Mouse (Mus musculus) heart, postnatal 10 days (tissue): ENCODE measurements around the gene Hoxc4. TPM values are rescaled to one million over a fixed set of nuclear protein-coding genes. Genes with fewer than 3 reads are reported as not detected.

Experiments used
- DNase-seq, 2 experiments: peaks; one replicate each; pipeline ENCODE4 v3.0.0; 2021
- intact Hi-C: fragments of 180-260 bp; cut with DNase I; formaldehyde crosslinking; loops from one replicate; pipeline ENCODE4 v1.15.1; 2025
- total RNA-seq, 2 experiments: library from RNA; stranded (reverse); gene quantifications; 2 replicates each; pipeline ENCODE4 v1.2.3; 2021

Hoxc4 gene
- total RNA-seq, 2 experiments from 2014 or later: 0.24 TPM; not detected in 1

DNA sequence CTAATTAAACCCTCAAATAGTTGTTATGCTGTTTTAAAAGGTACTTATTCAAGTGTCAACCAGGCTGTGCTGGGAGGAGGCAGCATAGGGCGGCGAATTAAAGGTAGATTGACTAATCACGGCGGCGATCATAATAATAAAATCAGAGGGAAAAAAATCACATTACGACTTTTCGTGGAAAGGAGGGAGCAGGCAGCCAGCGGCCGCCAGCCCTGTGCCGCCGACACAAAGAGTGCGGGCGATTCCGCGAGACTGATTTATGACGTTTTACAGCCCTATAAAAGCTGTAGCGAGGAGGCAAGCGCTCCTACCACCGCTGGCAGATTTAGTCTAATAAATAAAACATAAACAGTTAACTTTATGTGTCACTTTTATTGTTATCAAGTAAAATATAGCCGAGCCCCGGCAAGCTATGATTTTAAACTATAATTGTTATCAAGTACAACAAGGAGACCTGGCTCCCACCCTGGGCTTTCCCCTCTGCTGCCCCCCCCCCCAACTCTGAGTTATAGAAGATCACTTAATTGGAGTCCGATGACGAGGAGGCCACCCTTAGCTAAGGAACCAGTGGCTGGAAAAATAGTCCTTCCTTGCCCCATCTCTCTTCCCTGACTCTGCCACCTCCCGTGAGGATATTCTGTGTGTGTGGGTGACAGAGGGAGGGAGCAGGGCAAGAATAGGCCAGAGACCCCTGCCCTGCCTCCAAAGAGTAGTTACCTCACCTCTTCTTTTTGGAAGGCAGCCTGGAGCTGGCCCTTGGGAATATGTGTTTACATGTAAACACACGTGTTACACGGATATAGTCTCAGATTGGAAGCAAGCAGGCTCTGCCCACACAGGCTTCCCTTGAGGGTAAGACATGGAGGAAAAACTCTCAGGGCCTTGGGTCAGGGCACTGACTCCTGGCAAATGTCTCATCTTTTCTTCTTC lies 14.2 kb downstream of the Hoxc4 start:
- intact Hi-C loops: no loop called here
- no peak for DNase-seq

DNA sequence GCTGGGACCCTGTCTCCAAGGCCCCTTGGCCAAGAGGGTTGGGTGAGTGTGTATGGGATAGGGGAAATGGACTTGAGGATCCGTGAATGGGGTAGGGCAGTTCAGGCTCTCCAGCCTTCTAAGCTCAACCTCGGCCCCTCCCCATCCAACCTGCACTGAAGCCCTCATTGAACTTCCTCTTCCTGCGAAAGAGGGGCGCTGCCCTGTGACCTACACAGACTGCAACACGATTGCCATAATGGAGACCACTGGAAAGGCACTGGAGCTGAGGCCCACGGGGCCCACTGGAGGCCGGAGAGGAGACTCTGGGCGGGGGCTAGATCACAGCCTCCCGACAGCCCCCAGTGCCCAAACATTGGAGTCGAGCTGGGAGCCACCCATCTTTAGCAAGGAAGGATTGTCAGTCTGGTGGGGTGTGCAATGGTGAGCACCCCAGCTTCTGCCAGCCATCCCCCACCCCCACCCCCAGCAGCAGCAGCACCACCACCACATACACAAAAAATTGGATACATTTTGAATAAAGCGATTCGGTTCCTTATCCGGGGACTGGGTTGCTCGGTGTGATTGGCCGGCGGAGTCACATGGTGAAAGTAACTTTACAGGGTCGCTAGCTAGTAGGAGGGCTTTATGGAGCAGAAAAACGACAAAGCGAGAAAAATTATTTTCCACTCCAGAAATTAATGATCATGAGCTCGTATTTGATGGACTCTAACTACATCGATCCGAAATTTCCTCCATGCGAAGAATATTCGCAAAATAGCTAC lies 15.5 kb downstream of the Hoxc4 start:
- DNase-seq: no peak
- intact Hi-C loops: no loop called here

DNA sequence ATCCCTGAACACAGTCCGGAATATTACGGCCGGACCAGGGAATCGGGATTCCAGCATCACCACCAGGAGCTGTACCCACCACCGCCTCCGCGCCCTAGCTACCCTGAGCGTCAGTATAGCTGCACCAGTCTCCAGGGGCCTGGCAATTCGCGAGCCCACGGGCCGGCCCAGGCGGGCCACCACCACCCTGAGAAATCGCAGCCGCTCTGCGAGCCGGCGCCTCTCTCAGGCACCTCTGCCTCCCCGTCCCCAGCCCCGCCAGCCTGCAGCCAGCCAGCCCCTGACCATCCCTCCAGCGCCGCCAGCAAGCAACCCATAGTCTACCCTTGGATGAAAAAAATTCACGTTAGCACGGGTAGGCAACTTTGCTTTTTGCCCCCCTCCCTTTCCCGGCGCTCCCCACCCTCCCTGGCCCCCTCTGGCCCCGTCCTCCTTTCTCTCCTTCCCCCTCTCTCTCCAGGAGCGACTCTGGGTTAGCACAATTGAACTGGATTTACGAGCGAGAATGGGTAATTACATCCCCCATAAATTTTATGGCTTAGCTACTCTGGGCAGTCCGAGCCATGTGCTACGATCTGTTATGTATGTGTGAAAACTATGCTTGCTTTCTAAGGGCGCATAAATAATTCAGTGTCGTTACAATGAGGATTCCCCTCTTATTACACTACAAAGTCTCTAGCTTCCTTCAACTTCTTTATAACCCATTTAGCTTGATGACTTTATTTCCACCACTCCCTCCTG lies 16.2 kb downstream of the Hoxc4 start:
- intact Hi-C loops: no loop called here
- no peak for DNase-seq

DNA sequence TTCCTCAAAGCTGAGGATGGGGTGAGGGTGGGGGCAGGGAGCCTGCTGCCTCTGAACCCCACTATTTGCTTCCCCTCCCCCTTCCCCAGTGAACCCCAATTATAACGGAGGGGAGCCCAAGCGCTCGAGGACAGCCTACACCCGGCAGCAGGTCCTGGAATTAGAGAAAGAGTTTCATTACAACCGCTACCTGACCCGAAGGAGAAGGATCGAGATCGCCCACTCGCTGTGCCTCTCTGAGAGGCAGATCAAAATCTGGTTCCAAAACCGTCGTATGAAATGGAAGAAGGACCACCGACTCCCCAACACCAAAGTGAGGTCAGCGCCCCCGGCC lies 16.8 kb downstream of the Hoxc4 start:
- DNase-seq: no peak
- intact Hi-C loops: no loop called here

DNA sequence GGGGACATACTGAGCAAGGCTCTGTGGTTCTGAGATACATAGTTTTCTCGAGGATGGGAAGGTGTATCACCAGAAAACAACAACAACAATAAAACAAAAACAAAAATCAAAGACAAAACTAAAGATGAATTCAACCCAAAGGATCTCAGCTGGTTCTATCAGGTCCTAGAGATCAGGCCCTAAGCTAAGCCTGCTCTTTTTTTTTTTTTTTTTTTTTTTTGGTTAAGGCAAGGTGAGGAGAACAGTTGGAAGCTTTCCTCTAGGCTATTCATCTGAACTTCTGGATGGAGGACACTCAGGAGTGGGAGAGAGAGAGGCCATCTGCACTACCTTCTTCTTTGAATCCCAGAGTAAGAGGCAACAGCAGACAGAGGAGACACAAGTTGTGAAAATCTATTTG lies 18.8 kb downstream of the Hoxc4 start:
- no peak for DNase-seq
- intact Hi-C loops: no loop called here

DNA sequence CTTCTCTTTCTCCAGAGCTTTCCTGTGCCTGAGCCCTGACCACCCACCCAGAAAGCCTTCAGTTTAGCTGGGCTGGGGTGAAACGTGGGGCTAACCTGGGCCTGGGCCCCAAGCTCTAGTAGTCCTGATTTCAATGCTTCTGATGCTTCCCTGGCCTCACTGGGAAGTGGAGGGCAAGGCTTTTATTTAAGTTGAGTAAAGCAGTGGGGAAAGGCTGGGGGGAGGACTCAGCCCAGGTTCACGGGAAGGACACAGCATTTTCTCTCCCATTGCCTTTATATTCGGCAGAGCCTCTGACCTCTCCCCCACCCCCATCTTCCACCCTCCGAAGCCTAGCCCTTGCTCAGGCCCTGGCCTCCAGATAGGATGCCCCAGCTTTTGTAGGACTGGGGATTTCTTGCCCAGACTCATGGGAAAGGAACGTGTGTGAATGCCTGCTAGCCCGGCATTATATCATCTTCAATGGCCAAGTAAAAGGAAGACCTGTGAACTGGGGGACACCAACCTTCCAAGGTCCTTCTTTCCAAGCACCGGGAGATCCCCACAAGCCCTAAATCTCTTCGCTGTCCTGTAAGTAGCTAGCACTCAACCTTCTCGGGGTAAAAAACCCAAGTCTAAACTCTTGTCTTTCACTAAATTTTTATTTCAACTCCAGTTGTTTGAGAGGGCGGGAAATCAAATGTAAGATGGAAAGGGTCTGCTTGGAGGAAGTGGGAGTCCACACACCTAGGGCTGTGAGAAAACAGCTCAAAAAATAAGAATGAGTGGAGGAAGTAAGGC lies 20.2 kb downstream of the Hoxc4 start:
- intact Hi-C loops: no loop called here
- no peak for DNase-seq

DNA sequence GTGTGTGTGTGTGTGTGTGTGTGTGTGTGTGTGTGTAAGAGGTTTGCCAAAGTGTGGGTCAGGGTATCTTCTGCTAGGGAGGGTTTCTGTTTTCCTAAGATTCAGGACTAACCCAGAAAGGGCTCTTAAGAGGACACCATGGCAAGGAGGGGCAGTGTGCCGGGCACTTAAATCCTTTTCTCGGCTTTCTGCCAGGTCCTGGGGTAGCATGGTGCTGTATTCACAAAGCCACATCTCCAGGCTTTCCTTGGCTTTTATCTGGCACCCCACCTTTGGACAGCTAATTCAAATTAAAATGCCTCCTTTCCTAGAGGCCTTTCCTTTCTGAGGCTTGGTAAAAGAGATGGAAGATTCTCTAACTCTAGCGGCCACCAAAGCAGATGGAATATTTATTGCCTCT lies 20.9 kb downstream of the Hoxc4 start:
- DNase-seq: no peak
- intact Hi-C loops: no loop called here

DNA sequence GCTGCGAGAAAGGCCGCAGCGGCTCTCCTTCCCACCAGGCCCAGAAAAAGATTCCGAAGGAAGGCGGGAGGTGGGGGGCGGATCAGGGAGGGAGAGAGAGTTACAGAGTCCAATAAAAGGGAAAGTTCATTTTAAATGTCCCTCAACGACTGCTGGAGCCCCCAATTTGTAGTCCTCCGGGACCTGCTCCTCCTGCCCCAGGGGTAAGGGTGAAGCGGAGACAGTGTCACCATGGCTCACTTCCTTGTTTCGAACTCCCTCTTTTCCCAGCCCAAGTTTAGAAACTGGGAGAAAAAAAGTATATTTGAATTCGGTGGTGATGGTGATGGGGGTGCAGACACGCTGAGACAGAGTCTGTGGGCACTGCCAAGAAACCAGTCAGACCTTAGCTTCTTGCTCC lies 21.9 kb downstream of the Hoxc4 start:
- no peak for DNase-seq
- intact Hi-C loops: no loop called here

DNA sequence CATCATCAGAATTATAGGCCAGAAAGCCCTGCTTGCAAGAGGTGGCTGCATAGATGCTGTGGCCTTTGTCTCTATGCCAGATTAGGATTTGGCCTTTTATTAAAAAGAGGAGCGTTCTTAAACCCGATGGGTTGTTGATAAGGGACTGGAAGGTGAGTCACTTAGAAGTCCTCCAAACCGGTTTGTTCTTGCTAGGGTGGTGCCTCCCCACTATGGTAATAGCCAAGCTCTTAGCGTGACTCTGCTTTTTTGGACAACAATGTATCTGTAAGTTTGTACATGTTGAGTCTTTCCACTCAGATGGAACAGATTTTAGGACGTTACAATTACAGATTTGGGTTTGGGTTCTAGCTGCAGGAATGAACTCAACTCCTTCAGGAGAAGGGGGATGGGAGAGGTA lies 22.9 kb downstream of the Hoxc4 start:
- DNase-seq: no peak
- intact Hi-C loops: no loop called here

DNA sequence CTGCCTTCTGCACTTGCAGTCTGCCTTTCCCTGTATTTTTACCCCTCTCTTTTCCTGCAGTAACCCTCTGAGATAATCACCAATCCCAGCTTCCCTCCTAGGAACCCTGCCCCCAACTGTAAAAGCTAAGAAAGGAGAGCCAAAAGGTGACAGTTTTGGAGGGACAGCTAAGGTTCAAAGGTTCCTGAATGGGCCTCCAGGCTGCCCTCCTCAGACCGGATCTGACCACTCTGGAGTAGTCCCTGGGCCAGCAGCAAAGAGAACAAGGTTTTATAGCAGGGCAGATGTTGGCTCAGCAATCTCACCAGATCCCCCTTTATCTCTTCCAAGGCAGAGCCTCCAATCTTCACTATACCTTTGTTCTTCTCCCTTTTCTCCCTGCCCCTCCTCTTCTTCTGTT lies 23.5 kb downstream of the Hoxc4 start:
- intact Hi-C loops: no loop called here
- no peak for DNase-seq

DNA sequence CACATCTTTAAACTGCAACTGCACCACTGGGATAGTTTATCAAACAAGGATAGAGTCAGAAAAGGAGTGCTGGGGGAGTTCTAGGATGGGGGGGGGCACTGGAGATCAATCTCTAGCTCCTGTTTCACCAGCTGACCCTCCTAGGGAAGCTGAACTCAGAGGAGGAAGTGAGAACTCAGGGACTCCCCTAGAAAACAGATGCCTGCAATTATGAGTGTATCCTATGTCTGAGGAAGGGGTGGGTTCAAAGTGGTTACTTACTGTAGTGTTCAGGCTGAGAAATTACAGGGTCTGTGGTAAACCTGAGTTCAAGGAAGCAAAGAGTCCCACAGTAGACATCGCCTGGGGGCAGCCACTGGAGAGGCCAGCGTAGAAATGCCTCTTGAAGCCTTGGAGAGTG lies 32.9 kb downstream of the Hoxc4 start:
- no peak for DNase-seq

DNA sequence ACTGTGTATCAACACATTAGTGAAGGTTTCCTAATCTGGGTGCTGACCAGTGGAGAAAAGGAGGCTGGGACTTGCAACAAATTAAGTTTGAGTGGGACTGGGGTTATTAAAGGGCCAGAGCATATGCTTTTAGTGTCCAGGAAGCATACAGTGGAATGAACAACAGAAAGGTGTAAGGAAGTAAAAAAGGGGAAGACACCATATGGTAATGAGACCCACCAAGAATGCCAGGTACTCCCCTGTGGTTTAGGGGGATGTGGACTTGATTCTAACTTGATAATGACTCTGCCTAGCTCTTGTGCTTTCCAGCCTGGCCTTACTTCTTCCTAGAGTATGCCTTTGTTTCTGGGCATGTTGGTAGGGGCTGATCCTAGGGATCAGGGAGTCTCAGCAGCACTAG lies 34.5 kb downstream of the Hoxc4 start:
- DNase-seq: no peak
- intact Hi-C loops: no loop called here

More for the DNA sequence above, 32.9 kb downstream of the Hoxc4 start:
- intact Hi-C loops: no loop called here

DNA sequence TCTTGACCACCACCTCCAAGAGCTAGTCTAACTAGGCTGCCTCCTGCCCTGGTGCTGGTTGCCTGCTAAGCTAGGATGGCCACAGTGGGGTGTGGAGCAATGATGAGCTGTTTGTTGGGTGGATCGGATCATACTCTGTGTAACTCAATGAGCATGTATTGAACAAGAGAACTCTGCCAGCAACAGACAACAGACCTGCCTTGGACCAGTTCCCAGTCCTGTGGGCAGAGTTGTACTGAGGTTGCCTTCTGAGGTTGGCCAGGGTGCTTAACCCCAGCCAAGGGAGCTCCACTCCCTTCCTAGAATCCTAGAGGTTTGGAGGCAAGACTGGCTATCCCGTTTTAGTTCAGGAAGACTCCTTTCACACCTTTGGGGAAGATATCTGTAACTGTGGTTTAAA lies 37.7 kb downstream of the Hoxc4 start:
- no peak for DNase-seq
- intact Hi-C loops: no loop called here

DNA sequence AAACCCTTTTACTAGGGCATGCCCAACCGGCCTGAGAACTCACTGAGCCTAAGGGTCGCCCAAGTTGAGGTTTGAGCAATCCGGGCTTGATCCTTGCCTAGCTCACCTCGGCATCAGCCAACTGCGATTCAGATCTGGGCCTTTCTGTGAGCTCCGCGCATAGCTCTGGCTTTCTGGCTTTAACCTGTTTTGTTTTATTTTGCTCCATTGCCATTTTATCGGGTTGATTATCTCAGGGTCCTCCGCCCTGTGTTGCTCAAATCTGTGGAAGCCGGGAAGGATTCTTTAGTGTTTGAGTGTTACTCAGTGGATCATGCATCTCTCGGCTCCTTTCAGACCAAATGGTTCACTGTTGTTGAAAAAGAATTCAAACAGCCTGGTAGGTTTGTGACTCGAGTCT lies 40.0 kb downstream of the Hoxc4 start:
- no peak for DNase-seq
- intact Hi-C loops: no loop called here

DNA sequence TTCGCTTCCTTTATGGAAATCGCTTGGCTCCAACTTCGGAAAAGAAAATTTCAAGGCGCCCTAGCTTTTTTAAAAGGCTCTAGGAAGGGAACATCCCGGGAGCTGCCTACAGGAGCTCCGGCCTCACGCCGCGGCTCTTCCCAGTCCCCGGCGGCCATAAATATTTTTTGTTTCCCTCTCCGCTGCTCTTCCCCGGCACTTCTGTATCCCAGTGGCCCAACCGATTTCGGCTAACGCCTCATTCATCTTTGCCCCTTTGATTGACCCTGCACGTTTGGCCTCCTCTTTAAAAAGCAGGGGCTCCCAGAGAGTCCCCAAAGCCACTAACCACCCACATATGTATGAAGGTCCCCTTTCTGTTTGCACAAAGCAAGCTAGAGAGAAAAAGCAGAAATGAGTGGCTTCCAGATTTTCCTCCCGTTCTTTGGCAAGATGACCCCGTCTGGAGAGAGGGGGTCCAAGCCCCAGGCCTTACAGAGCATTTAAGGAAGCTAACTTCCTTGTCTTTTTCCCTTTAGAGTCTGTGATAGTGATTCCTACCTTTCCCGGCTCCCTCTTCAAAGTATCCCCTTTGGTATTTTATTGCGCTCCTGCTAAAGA lies 40.8 kb downstream of the Hoxc4 start:
- peak; percentile 10 to 15 for DNase-seq
- intact Hi-C loops: no loop called here

DNA sequence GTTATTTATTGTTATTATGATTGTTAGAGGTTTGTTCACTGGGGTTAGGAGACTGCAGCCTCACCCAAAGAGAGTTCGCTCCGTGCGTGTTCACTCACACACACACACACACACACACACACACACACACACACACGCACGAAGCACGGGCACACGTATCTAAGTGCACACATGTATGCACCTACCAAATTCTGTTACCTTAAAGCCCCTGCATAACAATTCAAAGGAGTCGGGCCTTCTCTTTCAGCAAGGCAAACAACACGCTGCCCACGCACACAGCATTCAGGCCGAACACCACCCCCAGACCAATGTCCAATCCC lies 41.2 kb downstream of the Hoxc4 start:
- no peak for DNase-seq
- intact Hi-C loops: no loop called here

DNA sequence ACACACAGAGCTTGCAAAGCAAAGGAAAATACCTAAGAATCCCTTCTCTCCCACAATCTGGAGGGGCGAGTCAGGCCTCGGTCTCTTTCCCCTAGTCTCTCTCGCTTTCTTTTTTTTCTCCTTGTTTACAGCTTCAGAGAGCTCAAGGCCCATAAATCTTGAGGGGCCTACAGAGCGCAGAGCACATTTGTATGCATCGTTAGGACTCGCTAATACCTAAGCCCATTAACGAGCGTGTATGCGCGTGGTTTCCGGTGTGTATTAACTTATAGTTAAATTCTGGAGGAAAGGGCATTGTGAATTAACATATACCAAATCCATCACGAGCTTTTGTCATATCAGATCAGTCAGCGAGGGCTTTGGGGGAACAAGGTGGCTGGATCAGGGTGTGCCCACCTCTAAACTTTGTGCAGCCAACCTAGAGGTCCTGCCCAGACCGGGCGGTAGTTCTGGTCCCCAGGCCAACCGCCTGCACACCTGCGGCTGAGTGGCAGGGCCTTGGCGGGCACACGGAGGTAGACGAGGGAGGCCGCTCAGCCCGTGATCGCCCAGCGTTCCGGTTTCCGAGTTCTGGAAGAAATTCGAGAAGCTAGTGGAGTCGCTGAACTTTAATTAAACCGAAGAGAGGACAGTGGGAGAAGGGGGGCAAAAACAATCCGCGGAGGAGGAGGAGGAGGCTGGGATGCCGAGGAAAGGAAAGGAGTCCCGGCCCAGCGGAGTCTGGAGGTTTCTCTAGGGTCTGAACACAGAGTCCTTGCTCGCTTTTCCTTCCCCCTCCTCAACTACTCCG lies 41.8 kb downstream of the Hoxc4 start:
- peak in 1 of 2 experiments; percentile 7 for DNase-seq
- intact Hi-C loops: no loop called here

DNA sequence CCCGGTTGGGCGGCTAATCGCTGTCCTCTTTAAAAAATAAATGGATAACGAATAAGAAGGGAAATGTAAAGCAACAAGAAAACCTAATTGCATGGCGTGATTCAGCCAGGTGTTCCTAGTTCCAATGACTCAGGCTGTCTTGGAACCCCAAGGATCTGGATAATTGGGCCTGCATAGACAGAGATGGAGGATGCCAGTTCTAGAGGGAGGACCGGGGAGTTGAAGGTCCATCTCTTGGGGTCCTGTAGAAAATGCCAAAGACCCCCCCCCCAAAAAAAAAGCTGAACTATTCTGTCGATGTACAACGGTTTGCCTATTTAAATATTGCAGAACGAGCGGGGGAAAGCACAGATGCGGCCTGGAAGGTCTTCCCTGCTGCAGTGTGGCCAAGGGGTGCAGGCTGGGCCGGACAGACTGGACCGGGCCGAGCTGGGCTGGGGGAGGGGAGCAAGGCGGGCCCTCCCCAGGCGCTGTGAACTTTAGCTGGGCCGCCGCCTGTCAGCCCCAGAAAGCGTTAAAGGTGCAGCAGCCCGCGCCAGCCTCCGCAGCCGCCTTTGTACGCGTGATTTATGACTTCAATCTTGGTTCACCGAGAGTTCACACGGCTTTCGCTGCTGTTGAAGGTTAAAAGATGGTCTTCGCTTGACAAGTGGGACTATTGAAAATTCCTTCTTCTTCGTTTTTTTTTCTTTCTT lies 42.5 kb downstream of the Hoxc4 start:
- intact Hi-C loops: no loop called here
- no peak for DNase-seq

DNA sequence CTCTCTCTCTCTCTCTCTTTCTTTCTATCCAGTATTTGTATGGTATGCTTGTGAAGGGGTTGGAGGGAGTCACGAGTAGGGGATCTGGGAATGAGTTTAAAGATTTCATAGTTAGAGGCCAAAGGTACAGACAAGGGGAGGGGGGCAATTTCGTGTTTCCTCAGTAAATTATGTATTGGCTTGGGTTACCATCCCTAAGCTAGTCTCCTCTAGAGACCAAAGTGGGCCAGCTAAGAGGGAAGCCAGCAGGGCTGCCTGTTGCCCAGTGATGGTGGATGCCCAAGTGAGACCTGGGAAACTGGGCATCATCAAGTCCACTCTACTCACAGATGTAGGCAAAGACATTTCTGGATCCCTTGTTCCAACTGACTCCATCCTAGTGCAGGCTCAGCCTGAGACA lies 43.3 kb downstream of the Hoxc4 start:
- intact Hi-C loops: no loop called here
- no peak for DNase-seq
